Mouse (Mus musculus): Measurements from ENCODE around the gene Ntn4. TPM values are rescaled to one million over a fixed set of nuclear protein-coding genes. Genes with fewer than 3 reads are reported as not detected.
"Not testable (repeated sequence)": the region's sequence is repeated elsewhere in the genome, so short reads cannot be mapped to it uniquely, and the experiment has no call there.

The Ntn4 gene
- total RNA-seq, 2 experiments from 2014 or later: not detected

- peak; percentile 89 for ATAC-seq (replicated peaks; ENCODE audit: poor library complexity, severe bottlenecking)
These were observed 40.3 kb downstream of the Ntn4 start for GRCm38 (mm10) chr10:93680680-93681377.

GRCm38 (mm10) chr10:93682185-93682747 lies 41.8 kb downstream of the Ntn4 start:
- ATAC-seq (replicated peaks; ENCODE audit: poor library complexity, severe bottlenecking): no peak

- ATAC-seq (replicated peaks; ENCODE audit: poor library complexity, severe bottlenecking): no peak
These were observed 42.7 kb downstream of the Ntn4 start for GRCm38 (mm10) chr10:93683185-93683584.

GRCm38 (mm10) chr10:93683896-93684295 lies 43.4 kb downstream of the Ntn4 start:
- no peak for ATAC-seq (replicated peaks; ENCODE audit: poor library complexity, severe bottlenecking)

- not testable (repeated sequence) for ATAC-seq (replicated peaks; ENCODE audit: poor library complexity, severe bottlenecking)
These were observed 44.9 kb downstream of the Ntn4 start for GRCm38 (mm10) chr10:93685416-93685815.

GRCm38 (mm10) chr10:93686579-93686978 lies 46.1 kb downstream of the Ntn4 start:
- no peak for ATAC-seq (replicated peaks; ENCODE audit: poor library complexity, severe bottlenecking)

- no peak for ATAC-seq (replicated peaks; ENCODE audit: poor library complexity, severe bottlenecking)
These were observed 47.3 kb downstream of the Ntn4 start for GRCm38 (mm10) chr10:93687781-93688180.

- peak; percentile 90 for ATAC-seq (replicated peaks; ENCODE audit: poor library complexity, severe bottlenecking)
These were observed 48.1 kb downstream of the Ntn4 start for GRCm38 (mm10) chr10:93688306-93689171.

GRCm38 (mm10) chr10:93691344-93691743 lies 50.9 kb downstream of the Ntn4 start:
- ATAC-seq (replicated peaks; ENCODE audit: poor library complexity, severe bottlenecking): no peak

- peak; percentile 92 for ATAC-seq (replicated peaks; ENCODE audit: poor library complexity, severe bottlenecking)
These were observed 54.7 kb downstream of the Ntn4 start for GRCm38 (mm10) chr10:93695043-93695791.

- no peak for ATAC-seq (replicated peaks; ENCODE audit: poor library complexity, severe bottlenecking)
These were observed 55.5 kb downstream of the Ntn4 start for GRCm38 (mm10) chr10:93696001-93696400.

- ATAC-seq (replicated peaks; ENCODE audit: poor library complexity, severe bottlenecking): no peak
These were observed 57.5 kb downstream of the Ntn4 start for GRCm38 (mm10) chr10:93697866-93698483.

- no peak for ATAC-seq (replicated peaks; ENCODE audit: poor library complexity, severe bottlenecking)
These were observed 59.4 kb downstream of the Ntn4 start for GRCm38 (mm10) chr10:93699689-93700478.

GRCm38 (mm10) chr10:93700589-93701363 lies 60.3 kb downstream of the Ntn4 start:
- ATAC-seq (replicated peaks; ENCODE audit: poor library complexity, severe bottlenecking): peak; percentile 27

GRCm38 (mm10) chr10:93703946-93704345 lies 63.5 kb downstream of the Ntn4 start:
- ATAC-seq (replicated peaks; ENCODE audit: poor library complexity, severe bottlenecking): no peak

- no peak for ATAC-seq (replicated peaks; ENCODE audit: poor library complexity, severe bottlenecking)
These were observed 66.9 kb downstream of the Ntn4 start for GRCm38 (mm10) chr10:93707149-93708075.

- no peak for ATAC-seq (replicated peaks; ENCODE audit: poor library complexity, severe bottlenecking)
These were observed 67.6 kb downstream of the Ntn4 start for GRCm38 (mm10) chr10:93708076-93708473.

All from granulocyte monocyte progenitor cell, adult 5-6 weeks (primary cell).